Mouse (Mus musculus): ENCODE results near the gene Atp2c2. TPM values are rescaled to one million over a fixed set of nuclear protein-coding genes. Genes with fewer than 3 reads are reported as not detected.

The Atp2c2 gene
- total and polyA plus RNA-seq, 3 experiments: 0.27 to 0.58 TPM; not detected in 1

Other genes starting within 250 kb of the Atp2c2 start
- not detected in 2 replicates for gene Slc38a8, start 198.3 kb upstream of the Atp2c2 start, total RNA-seq (2012; rRNA removed)
- gene Slc38a8, start 198.3 kb upstream of the Atp2c2 start, polyA plus RNA-seq (2012; ENCODE audit: insufficient read depth in 1 of 2, insufficient read length in 2 of 2, low read depth in 1 of 2, low replicate concordance in 2 of 2, missing spikeins in 1 of 2): not detected
- gene Mbtps1, start 141.3 kb upstream of the Atp2c2 start, total RNA-seq (2012; rRNA removed): 32.7 and 33.1 TPM in 2 replicates
- 10 to 100 TPM in 1 of 2 experiments, not detected in 1; 59.9 TPM for gene Mbtps1, start 141.3 kb upstream of the Atp2c2 start, polyA plus RNA-seq (2012; ENCODE audit: insufficient read depth in 1 of 2, insufficient read length in 2 of 2, low read depth in 1 of 2, low replicate concordance in 2 of 2, missing spikeins in 1 of 2)
- 32.3 and 37.1 TPM in 2 replicates for gene Hsdl1, start 124.8 kb upstream of the Atp2c2 start, total RNA-seq (2012; rRNA removed)
- gene Hsdl1, start 124.8 kb upstream of the Atp2c2 start, polyA plus RNA-seq (2012; ENCODE audit: insufficient read depth in 1 of 2, insufficient read length in 2 of 2, low read depth in 1 of 2, low replicate concordance in 2 of 2, missing spikeins in 1 of 2): 10 to 100 TPM; 29.4 to 46.3 TPM
- gene Dnaaf1, start 124.8 kb upstream of the Atp2c2 start, total RNA-seq (2012; rRNA removed): 0.36 and 0.54 TPM in 2 replicates
- under 1 TPM in 1 of 2 experiments, not detected in 1; 0.19 TPM for gene Dnaaf1, start 124.8 kb upstream of the Atp2c2 start, polyA plus RNA-seq (2012; ENCODE audit: insufficient read depth in 1 of 2, insufficient read length in 2 of 2, low read depth in 1 of 2, low replicate concordance in 2 of 2, missing spikeins in 1 of 2)
- gene Taf1c, start 94.8 kb upstream of the Atp2c2 start, total RNA-seq (2012; rRNA removed): 21.2 and 28.8 TPM in 2 replicates
- gene Taf1c, start 94.8 kb upstream of the Atp2c2 start, polyA plus RNA-seq (2012; ENCODE audit: insufficient read depth in 1 of 2, insufficient read length in 2 of 2, low read depth in 1 of 2, low replicate concordance in 2 of 2, missing spikeins in 1 of 2): 10 to 100 TPM in 1 of 2 experiments, not detected in 1; 32.0 TPM
- gene Adad2, start 87.3 kb upstream of the Atp2c2 start, total RNA-seq (2012; rRNA removed): not detected in 2 replicates
- not detected for gene Adad2, start 87.3 kb upstream of the Atp2c2 start, polyA plus RNA-seq (2012; ENCODE audit: insufficient read depth in 1 of 2, insufficient read length in 2 of 2, low read depth in 1 of 2, low replicate concordance in 2 of 2, missing spikeins in 1 of 2)
- not detected in 2 replicates for gene Kcng4, start 64.3 kb upstream of the Atp2c2 start, total RNA-seq (2012; rRNA removed)
- gene Kcng4, start 64.3 kb upstream of the Atp2c2 start, polyA plus RNA-seq (2012; ENCODE audit: insufficient read depth in 1 of 2, insufficient read length in 2 of 2, low read depth in 1 of 2, low replicate concordance in 2 of 2, missing spikeins in 1 of 2): not detected
- not detected in 2 replicates for gene Wfdc1, start 33.6 kb upstream of the Atp2c2 start, total RNA-seq (2012; rRNA removed)
- gene Wfdc1, start 33.6 kb upstream of the Atp2c2 start, polyA plus RNA-seq (2012; ENCODE audit: insufficient read depth in 1 of 2, insufficient read length in 2 of 2, low read depth in 1 of 2, low replicate concordance in 2 of 2, missing spikeins in 1 of 2): not detected
- gene Tldc1, start 78.4 kb downstream of the Atp2c2 start, total RNA-seq (2012; rRNA removed): 13.4 and 16.4 TPM in 2 replicates
- 10 to 100 TPM in 1 of 2 experiments, not detected in 1; 16.1 TPM for gene Tldc1, start 78.4 kb downstream of the Atp2c2 start, polyA plus RNA-seq (2012; ENCODE audit: insufficient read depth in 1 of 2, insufficient read length in 2 of 2, low read depth in 1 of 2, low replicate concordance in 2 of 2, missing spikeins in 1 of 2)
- gene Cotl1, start 140.5 kb downstream of the Atp2c2 start, total RNA-seq (2012; rRNA removed): 60.5 and 70.3 TPM in 2 replicates
- 100 to 1,000 TPM in 1 of 2 experiments, not detected in 1; 114 TPM for gene Cotl1, start 140.5 kb downstream of the Atp2c2 start, polyA plus RNA-seq (2012; ENCODE audit: insufficient read depth in 1 of 2, insufficient read length in 2 of 2, low read depth in 1 of 2, low replicate concordance in 2 of 2, missing spikeins in 1 of 2)
- gene Klhl36, start 162.3 kb downstream of the Atp2c2 start, total RNA-seq (2012; rRNA removed): 4.5 and 4.6 TPM in 2 replicates
- gene Klhl36, start 162.3 kb downstream of the Atp2c2 start, polyA plus RNA-seq (2012; ENCODE audit: insufficient read depth in 1 of 2, insufficient read length in 2 of 2, low read depth in 1 of 2, low replicate concordance in 2 of 2, missing spikeins in 1 of 2): 1 to 10 TPM in 1 of 2 experiments, not detected in 1; 6.6 TPM
- gene Usp10, start 210.4 kb downstream of the Atp2c2 start, total RNA-seq (2012; rRNA removed): 205 and 227 TPM in 2 replicates
- gene Usp10, start 210.4 kb downstream of the Atp2c2 start, polyA plus RNA-seq (2012; ENCODE audit: insufficient read depth in 1 of 2, insufficient read length in 2 of 2, low read depth in 1 of 2, low replicate concordance in 2 of 2, missing spikeins in 1 of 2): 100 to 1,000 TPM; 263 to 398 TPM
- gene Gm20388, start 210.8 kb downstream of the Atp2c2 start, total RNA-seq (2012; rRNA removed): 8.1 and 11.1 TPM in 2 replicates
- gene Gm20388, start 210.8 kb downstream of the Atp2c2 start, polyA plus RNA-seq (2012; ENCODE audit: insufficient read depth in 1 of 2, insufficient read length in 2 of 2, low read depth in 1 of 2, low replicate concordance in 2 of 2, missing spikeins in 1 of 2): 10 to 100 TPM in 1 of 2 experiments, not detected in 1; 17.8 TPM